Mouse (Mus musculus) lung, embryonic 16.5 days (tissue): ENCODE measurements around the gene Eloa. TPM values are rescaled to one million over a fixed set of nuclear protein-coding genes. Genes with fewer than 3 reads are reported as not detected.

Experiments
- ATAC-seq: fragments of 200-750 bp; cut with Nextera tagmentation; 2 replicates; pipeline ENCODE4 v1.8.0; 2017; ENCODE audit warnings: low read depth, mild to moderate bottlenecking, moderate library complexity
- H3K27ac ChIP-seq: fragments of 300-500 bp; sonication (generic); 2 replicates; pipeline ENCODE4 v1.5.1; 2014; ENCODE audit warnings: mild to moderate bottlenecking, control low read depth, low read length
- H3K27me3 ChIP-seq: fragments of 300-500 bp; sonication (generic); 2 replicates; pipeline ENCODE4 v1.6.1; 2014; ENCODE audit warnings: low read depth, low read length, mixed read lengths; ENCODE audit not compliant: control insufficient read depth, insufficient read depth
- H3K36me3 ChIP-seq: fragments of 300-500 bp; sonication (generic); 2 replicates; pipeline ENCODE4 v1.6.1; 2014; ENCODE audit warnings: low read length; ENCODE audit not compliant: control insufficient read depth, insufficient read depth
- H3K4me1 ChIP-seq: fragments of 300-500 bp; sonication (generic); replicated peaks from 2 replicates; pipeline ENCODE4 v1.6.1; 2014; ENCODE audit warnings: low read length, mixed read lengths; ENCODE audit not compliant: control insufficient read depth, insufficient read depth
- H3K4me2 ChIP-seq: fragments of 300-500 bp; sonication (generic); 2 replicates; pipeline ENCODE4 v1.6.1; 2014; ENCODE audit warnings: low read depth, low read length, control low read depth
- H3K4me3 ChIP-seq: fragments of 300-500 bp; sonication (generic); 2 replicates; pipeline ENCODE4 v1.5.1; 2014; ENCODE audit warnings: mild to moderate bottlenecking, low read length, control low read depth
- H3K9ac ChIP-seq: fragments of 300-500 bp; sonication (generic); 2 replicates; pipeline ENCODE4 v1.6.1; 2014; ENCODE audit warnings: low read length, control low read depth
- H3K9me3 ChIP-seq: fragments of 300-500 bp; sonication (generic); 2 replicates; pipeline ENCODE4 v1.6.1; 2016; ENCODE audit warnings: low read length; ENCODE audit not compliant: control insufficient read depth
- WGBS: fragments of 180-500 bp; shearing (Covaris S2); extraction: QIAGEN DNeasy Blood & Tissue Kit; methylation state at CpG from one replicate; pipeline ENCODE4 v1.1.7; 2014; 5-methylcytosine and 5-hydroxymethylcytosine counted together
- polyA plus RNA-seq: library from polyadenylated mRNA; unstranded; fragments of >200 nt; fragmentation: Nextera tagmentation; extraction: Ambion mirVana; gene quantifications from 2 replicates; pipeline ENCODE4 v1.2.1, GENCODE M21; 2015

The Eloa gene
- polyA plus RNA-seq, 1 experiment from 2014 or later = 41.0 TPM

DNA sequence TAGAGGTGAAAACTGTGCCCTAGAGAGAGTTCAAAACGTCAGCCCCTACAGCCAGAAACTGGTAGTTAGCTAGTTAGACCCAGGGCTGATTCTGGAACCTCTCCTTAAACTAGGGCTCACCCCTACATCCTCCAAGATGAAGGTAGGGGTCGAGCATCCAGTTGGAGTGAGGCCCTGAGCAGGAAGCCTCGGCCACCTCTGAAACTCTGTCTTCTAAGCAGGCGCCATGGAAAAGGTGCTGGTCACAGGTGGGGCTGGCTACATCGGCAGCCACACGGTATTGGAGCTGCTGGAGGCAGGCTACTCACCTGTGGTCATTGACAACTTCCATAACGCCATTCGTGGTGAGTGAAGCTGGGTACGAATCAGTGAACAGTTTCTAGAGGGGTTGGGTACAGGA is 56.5 kb downstream of the Eloa start:
- no peak for ATAC-seq
- H3K27me3 ChIP-seq = no peaks in the 10 kb centered on the region
- peaks cover 11% of the 10 kb centered on the region for H3K4me1 ChIP-seq
- peaks cover 21% of the 10 kb centered on the region for H3K36me3 ChIP-seq
- H3K27ac ChIP-seq = no peak overlapping the region
- 76% methylated on average over 9 of the region's 9 CpGs for WGBS
- H3K4me2 ChIP-seq = no peak overlapping the region
- H3K9ac ChIP-seq = no peak overlapping the region
- no peaks in the 10 kb centered on the region for H3K9me3 ChIP-seq
- no peak overlapping the region for H3K4me3 ChIP-seq

GRCm38 (mm10) chr4:135964426-135964825 is 57.1 kb downstream of the Eloa start:
- H3K4me1 ChIP-seq = peaks cover 11% of the 10 kb centered on the region
- peak; percentile 52 for ATAC-seq
- peak overlapping the region; percentile 82 for H3K4me3 ChIP-seq
- H3K36me3 ChIP-seq = peaks cover 17% of the 10 kb centered on the region
- H3K9ac ChIP-seq = peak overlapping the region; percentile 83
- H3K27ac ChIP-seq = peak overlapping the region; percentile 84
- peak overlapping the region; percentile 95 for H3K4me2 ChIP-seq
- WGBS = 3% methylated on average over 12 of the region's 12 CpGs
- H3K27me3 ChIP-seq = no peaks in the 10 kb centered on the region
- no peaks in the 10 kb centered on the region for H3K9me3 ChIP-seq

DNA sequence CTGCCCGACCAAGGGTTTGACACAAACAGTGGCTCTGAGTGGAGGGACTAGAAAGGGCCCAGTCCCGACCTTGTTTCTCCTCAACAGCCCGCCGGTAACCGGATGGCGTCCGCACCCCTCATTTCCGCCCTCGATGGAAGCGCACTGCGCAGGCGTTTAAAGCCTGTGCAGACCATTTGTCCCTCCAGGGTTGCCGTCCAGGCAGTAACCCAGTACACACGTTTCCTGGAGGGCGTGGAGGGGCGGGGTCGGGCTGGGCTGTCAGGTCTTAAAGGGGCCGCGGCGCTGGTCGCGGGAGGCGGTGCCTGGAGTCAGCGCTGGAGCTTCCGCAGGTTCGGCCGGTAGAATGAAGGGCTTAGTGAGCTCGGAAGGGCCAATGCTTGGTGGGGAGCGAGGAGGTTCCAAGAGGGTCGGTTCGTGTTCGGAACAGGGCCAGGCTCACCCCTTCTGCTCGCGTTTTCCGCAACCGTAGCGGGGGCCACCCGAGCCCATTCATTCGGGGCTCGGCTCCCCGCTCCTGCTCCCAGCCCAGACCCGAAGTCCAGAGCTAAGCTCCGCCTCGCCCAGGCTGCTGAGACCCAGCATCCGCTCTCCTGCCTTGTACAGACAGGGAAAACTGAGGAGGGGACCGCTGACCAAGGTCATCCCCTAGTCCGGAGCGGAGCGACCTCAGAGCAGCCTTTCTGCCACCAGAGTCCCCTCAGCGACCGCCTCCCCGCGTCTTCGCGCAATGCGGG is 57.9 kb downstream of the Eloa start, which contains the start of gene Gale:
Gene Gale (plus strand): TSS at position 271 of the 737 bp plus-strand sequence.
- H3K27ac ChIP-seq = peak within 1 kb of the TSS; percentile 90
- peaks cover 11% of the 10 kb centered on the region for H3K4me1 ChIP-seq
- peak within 1 kb of the TSS; percentile 95 for H3K4me2 ChIP-seq
- peak; percentile 95 for ATAC-seq
- no peaks in the 10 kb centered on the region for H3K27me3 ChIP-seq
- peak within 1 kb of the TSS; percentile 82 for H3K4me3 ChIP-seq
- H3K36me3 ChIP-seq = peaks cover 18% of the 10 kb centered on the region
- under 1% methylated on average over 56 of the region's 56 CpGs for WGBS
- H3K9me3 ChIP-seq = no peaks in the 10 kb centered on the region
- peak within 1 kb of the TSS; percentile 89 for H3K9ac ChIP-seq

DNA sequence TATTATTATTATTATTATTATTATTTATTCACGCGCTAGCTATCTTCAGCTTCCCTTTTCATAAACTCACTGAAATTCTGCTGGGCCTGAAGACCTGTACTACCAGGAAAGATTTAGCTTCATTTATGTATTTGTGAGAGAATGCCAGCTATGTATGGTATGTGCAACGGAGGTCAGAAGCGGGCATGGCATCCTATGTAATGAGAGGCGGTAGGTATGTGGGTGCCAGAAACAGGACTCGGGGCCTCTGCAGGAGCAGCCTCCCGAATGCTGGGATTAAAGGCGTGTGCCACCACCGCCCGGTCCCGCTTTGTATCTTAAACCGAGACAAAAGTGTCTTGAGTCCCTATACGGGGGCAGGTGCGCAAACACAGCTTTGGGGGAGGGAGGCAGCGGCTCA is 58.6 kb downstream of the Eloa start:
- Histone ChIP-seq H3K4me2 (peak overlapping the region; percentile 95), H3K27me3 (no peaks in the 10 kb centered on the region), H3K27ac (peak overlapping the region; percentile 90), H3K4me1 (peaks cover 11% of the 10 kb centered on the region), H3K9me3 (no peaks in the 10 kb centered on the region), H3K36me3 (peaks cover 15% of the 10 kb centered on the region), H3K4me3 (peak overlapping the region; percentile 82), H3K9ac (peak overlapping the region; percentile 89)
- WGBS = 4% methylated on average over 15 of the region's 15 CpGs
- peak; percentile 8; the same call in 1 of the 2 replicates for ATAC-seq

DNA sequence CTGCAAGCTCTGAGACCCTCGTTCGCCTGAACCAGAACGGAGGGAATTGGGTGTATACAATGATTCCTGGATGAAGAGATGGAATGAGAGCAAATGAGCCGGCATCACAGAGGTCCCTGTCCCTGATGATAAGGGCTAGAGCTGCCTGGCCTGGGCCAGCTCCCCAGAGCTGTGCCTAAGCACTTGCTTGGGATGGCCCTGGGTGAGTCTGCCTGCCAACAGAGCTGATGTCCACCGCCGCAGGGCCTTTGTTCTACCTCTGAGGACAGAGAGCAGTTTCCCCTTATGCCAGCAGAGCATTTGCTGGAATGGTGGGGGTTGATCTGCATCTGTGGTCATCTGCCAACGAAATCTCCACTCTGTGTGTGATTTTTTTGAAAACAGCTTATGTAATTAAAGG is 59.4 kb downstream of the Eloa start:
- Histone ChIP-seq H3K27ac (no peak overlapping the region), H3K27me3 (no peaks in the 10 kb centered on the region), H3K9me3 (no peaks in the 10 kb centered on the region), H3K4me2 (no peak overlapping the region), H3K9ac (no peak overlapping the region), H3K36me3 (peaks cover 13% of the 10 kb centered on the region), H3K4me1 (peaks cover 11% of the 10 kb centered on the region), H3K4me3 (no peak overlapping the region)
- ATAC-seq = no peak
- 80% methylated on average over 7 of the region's 7 CpGs for WGBS

GRCm38 (mm10) chr4:135961709-135962108 is 59.9 kb downstream of the Eloa start:
- peaks cover 11% of the 10 kb centered on the region; the same call in 1 of the 2 replicates for H3K36me3 ChIP-seq
- H3K27me3 ChIP-seq = no peaks in the 10 kb centered on the region
- H3K9ac ChIP-seq = no peak overlapping the region
- 87% methylated on average over 5 of the region's 5 CpGs for WGBS
- H3K27ac ChIP-seq = no peak overlapping the region
- no peaks in the 10 kb centered on the region for H3K9me3 ChIP-seq
- no peak overlapping the region for H3K4me2 ChIP-seq
- no peak for ATAC-seq
- H3K4me1 ChIP-seq = peaks cover 11% of the 10 kb centered on the region
- H3K4me3 ChIP-seq = no peak overlapping the region

- no peak overlapping the region for H3K27ac ChIP-seq
- no peak overlapping the region for H3K4me2 ChIP-seq
- no peaks in the 10 kb centered on the region for H3K9me3 ChIP-seq
- ATAC-seq = no peak
- H3K36me3 ChIP-seq = peaks cover 12% of the 10 kb centered on the region; the same call in 1 of the 2 replicates
- no peaks in the 10 kb centered on the region for H3K27me3 ChIP-seq
- H3K9ac ChIP-seq = no peak overlapping the region
- no peak overlapping the region for H3K4me3 ChIP-seq
- peaks cover 11% of the 10 kb centered on the region for H3K4me1 ChIP-seq
- 25% methylated on average over 5 of the region's 5 CpGs for WGBS
Observed at GRCm38 (mm10) chr4:135960717-135961116, 60.8 kb downstream of the Eloa start.

- Histone ChIP-seq H3K4me1 (peaks cover 4% of the 10 kb centered on the region; the same call in 1 of the 2 replicates), H3K9me3 (no peaks in the 10 kb centered on the region), H3K27ac (no peak overlapping the region), H3K4me2 (no peak overlapping the region), H3K4me3 (no peak overlapping the region), H3K36me3 (peaks cover 13% of the 10 kb centered on the region; the same call in 1 of the 2 replicates), H3K9ac (no peak overlapping the region), H3K27me3 (no peaks in the 10 kb centered on the region)
- ATAC-seq = no peak
- 55% methylated on average over 8 of the region's 8 CpGs for WGBS
Observed at GRCm38 (mm10) chr4:135958354-135958753, 63.2 kb downstream of the Eloa start.

GRCm38 (mm10) chr4:135955886-135956285 is 65.7 kb downstream of the Eloa start:
- no peak for ATAC-seq
- no peak overlapping the region for H3K4me3 ChIP-seq
- WGBS = 81% methylated on average over 9 of the region's 9 CpGs
- H3K4me1 ChIP-seq = no peaks in the 10 kb centered on the region
- no peak overlapping the region for H3K9ac ChIP-seq
- no peaks in the 10 kb centered on the region for H3K27me3 ChIP-seq
- H3K9me3 ChIP-seq = peaks cover 5% of the 10 kb centered on the region
- H3K4me2 ChIP-seq = no peak overlapping the region
- H3K36me3 ChIP-seq = peaks cover 20% of the 10 kb centered on the region
- no peak overlapping the region for H3K27ac ChIP-seq
